Mouse (Mus musculus) heart, adult 11 months (tissue): ENCODE results near the gene Tex44.

Experiments
- DNase-seq: peaks from one replicate; pipeline ENCODE4 v3.0.0; 2022

The Tex44 gene

DNA sequence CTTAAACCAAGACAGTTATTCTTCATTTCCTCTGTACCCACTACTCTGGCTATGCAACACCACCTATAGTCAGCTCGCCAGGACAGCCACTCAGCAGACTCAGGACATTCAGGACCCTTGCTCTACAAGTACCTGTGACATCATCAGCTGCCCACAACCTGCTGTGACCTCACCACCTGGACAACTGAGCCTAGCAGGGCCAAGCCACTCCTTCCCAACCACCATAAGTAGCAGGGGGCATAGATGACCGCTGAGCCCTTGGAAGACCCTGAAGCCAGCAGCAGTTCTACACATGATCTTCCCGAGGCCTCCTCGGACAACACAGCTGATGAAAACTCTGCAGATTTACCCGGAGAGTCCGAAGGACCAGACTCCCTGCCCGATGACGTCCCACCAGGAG, at the start of gene Tex44, which contains the start of gene Nmur1:
Gene Tex44, plus strand, starts transcription at position 202 of the 400 bp plus-strand sequence.
Gene Nmur1, minus strand, starts transcription at position 101 of the 400 bp plus-strand sequence.
- no peak for DNase-seq

DNA sequence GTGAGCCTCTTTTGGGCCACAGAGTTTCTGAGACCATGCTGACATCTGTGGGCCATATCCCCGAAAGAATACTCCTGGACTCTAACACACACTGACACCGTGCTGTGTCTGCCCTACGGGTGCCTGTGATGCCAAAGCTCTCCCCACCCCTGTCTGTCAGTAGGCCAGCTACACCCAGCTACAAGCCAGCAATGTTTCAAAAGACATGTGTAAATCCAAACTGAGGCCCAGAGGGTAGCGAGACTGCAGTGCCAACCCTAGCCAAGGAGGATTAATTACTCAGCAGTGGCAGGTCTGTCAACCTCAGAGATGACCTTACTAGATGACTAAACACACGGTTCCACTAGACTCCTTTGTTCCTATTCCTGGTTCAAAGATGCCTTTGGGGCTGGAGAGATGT, 49.8 kb upstream of the Tex44 start:
- DNase-seq = peak; percentile 75

DNA sequence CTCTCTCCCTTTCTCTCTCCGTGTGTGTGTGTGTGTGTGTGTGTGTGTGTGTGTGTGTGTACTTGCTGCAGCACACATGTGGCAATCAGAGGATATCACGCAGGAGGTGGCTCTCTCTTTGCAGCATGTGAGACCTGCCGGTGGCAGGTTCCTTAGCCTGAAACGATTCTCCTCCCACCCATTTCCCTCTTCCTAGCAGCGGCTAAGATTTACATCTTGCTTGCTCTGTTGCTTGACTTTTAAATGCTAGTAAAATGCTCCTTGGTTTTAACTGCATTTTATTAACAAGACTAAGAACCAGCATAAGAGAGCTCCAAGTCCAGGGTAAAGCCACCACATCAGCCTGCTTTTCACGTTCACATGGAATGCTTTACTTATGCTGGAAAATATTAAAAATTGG, 47.5 kb upstream of the Tex44 start:
- DNase-seq = no peak

DNA sequence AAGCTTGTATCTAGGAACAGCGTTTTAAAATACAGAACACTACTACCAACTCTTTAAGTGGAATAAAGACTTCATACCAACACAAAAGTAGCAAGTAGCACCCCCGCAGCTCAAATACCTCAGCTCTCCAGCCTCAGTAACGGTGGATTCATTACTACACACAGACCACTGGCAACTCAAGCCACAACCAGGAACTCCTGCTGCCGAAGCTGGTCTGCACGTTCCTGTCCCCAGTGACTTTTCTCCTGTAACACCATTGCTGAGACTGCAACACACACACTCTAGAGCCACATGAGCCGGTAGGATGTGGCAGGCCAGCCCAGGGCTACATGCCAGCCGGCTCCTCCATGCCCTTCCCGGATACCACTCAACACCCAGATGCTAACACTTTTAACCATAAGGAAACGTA, 47.0 kb upstream of the Tex44 start:
- DNase-seq = peak; percentile 94

DNA sequence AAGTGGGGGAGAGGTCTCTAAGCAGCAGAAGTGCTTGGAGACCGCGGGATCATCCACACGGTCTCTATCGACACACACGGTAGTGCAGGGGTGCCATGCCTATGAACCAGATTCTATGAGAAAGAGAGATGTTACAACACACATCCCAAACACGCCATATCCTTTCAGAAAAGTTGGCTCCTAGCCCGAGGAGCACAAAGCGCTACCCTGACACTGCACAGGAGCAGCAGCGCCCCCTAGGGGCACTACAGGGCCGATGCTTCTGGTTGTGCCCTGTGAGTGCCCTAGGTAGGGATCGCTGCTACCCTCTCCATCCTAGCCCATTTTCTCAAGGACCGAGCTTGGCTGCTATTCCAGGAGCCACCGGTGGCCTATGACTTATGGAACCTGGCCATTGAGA, 45.1 kb upstream of the Tex44 start:
- DNase-seq = peak; percentile 94

DNA sequence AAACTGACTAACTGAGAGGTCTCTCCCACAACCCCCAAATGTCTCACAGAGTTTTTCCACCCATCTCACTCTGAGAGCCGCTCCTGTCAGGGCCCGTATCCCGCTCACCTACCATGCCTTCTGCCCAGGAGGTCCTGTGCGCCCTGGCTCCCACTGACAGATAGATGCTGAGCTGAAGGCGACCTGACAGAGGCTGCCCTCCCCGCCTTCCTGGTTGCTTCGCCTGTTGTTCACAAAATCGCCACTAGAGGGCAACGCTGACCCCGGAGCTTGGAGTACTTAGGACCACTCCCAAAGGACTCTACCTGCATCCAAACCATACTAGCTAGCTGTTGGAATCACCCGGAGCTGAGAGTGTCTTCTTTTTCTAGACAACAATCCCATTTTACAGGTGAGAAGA, 36.9 kb upstream of the Tex44 start:
- DNase-seq = peak; percentile 93

DNA sequence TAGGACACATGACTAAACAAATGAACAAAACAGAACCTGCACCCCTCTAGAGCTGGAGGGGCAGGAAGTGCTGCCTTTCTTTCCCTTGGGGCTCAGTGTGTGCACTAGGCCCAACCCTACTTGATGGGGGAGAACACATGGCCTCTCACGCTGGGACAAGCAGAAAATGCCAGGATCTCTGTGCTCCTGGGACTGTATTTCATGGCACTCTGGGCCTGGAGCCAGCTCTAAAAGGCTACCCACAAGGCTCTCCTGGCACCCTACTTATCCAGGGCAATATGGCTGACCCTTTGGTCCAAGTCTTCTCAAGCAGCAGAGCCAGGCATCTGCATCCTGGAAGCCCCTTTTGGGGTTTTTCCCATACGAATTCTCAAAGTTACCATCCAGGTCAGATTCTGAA, 34.7 kb upstream of the Tex44 start:
- DNase-seq = no peak

DNA sequence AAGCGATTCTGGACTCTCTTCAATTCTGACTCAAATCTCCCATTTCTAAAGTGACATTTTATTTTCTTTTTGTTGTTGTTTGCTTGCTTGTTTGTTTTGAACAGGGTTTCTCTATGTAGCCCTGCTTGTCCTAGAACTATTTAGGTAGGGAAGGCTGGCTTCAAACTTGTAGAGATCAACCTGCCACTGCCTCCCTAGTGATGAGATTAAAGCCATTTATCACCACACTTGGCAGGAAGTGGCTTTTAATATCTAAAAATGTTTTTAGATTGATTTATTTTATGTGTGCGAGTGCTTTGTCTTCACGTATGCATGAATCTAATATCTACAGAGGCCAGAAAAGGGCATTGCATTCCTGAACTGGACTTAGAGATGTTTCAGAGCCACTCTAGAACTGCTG, 32.9 kb upstream of the Tex44 start:
- no peak for DNase-seq

DNA sequence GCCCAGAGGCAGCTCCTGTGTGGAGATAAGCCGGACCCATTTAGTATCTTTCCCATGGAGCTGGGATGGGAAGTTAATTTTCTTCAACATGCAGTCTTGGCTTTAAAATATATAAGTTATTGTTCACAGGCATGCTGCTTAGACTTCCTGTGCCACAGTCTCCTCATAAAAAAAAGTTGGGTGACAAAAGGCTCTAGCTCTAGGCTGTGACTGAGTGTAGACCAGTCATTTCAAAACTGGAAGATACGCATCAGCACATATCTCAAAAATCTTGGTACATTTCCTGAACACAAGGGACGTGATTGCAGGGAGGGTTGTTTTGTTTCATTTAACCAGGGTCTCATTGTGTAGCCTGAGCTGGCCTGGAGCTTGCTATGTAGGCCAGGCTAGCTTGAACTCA, 31.9 kb upstream of the Tex44 start:
- DNase-seq = no peak

DNA sequence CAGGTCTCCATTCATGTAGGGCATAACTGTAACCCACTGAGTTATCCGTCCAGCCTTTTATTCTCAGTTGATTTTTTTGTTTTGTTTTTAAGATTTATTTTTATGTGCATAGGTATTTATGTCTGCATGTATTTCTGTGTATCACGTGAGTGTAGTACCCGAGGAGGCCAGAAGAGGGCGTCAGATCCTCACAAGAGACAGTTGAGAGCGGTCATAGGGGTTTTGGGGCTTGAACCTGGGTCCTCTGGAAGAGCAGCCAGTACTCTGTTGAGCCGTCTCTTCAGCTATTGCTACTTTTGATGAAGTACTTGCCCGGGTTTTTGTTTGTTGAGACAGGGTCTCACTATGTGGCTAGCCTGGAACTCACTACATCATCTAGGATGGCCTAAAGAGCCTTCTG, 30.2 kb upstream of the Tex44 start:
- peak; percentile 64 for DNase-seq

DNA sequence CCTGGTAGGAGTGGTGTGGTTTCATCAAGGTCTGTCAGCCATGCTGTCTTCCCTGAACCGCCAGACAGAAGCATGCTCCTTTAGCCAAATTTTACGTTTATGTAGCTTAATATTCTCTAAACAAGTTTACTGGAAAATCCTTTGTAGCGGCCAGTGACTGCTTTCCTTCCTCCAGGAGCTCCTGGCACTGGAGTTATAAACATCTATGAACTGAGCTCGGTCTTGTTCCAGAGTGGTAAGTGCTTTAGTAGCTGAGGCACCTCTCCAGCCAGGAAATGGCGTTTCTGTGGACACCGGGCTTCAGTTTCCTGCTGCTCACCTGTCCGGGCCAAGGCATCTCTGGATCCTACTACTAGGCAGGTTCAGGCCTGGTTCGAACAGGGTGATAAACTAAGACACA, 28.5 kb upstream of the Tex44 start:
- no peak for DNase-seq

DNA sequence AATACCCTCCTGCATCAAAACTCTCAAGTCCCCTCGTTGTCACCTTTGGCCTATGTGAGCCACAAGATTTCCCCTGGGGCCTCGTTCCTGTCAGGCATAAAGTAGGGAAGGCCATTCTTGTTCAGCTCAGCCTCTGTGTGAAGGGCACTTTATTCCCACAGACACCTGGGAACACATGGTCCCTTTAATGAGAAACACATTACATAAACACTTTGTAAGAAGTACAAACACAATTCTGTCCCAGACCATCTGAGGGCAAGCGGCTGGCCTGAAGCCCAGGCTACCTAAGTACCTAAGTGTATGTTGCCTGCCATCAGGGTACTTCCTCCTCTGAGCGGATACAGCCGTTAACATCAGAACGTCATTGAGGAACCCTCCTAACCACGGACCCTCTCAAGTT, 27.9 kb upstream of the Tex44 start:
- peak; percentile 83 for DNase-seq

DNA sequence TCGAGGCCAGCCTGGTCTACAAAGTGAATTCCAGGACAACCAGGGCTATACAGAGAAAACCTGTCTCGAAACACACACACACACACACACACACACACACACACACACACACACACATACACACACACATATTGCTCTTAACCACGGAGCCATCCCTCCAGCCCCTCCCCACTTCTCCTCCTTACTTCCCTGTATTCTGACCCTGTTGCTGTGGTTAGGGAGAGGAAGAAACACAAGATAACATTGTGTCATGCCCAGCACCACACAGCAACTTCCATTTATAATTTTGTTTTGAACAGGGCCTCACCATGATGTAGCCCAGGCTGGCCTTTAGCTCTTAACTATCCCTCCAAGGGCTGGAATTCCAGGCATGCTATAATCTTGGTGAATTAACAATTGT, 26.8 kb upstream of the Tex44 start:
- no peak for DNase-seq

DNA sequence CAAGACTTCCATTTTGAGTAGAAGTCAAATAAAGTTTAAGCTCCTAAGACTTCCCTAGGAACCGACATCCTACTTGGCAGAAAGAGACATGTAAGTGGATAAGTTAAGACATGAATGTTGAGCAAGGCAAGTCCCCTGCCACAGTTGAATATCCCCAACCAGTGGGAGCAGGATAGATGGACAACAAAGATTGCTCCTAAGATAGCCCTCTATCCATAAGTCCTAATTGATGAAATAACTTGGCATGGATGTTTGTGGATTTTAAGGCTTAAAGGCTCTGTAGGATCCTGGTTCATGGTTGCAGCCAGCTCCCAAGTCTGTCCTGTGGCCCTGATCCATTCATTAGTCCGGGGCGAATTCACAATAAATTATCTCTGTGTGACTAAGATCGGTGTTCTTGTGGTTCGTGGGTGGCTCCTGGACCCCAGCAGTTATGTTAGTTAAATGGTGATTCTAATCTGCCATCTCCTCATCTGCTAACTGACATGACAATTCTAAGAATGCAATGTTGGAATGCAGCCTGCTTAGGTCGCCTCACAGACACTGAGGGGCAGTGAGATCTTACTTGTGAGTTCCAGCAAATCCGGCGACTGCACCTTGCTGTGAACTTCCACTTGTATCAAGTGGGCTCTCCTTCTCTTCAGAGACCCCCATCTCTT, 25.9 kb upstream of the Tex44 start:
- no peak for DNase-seq

DNA sequence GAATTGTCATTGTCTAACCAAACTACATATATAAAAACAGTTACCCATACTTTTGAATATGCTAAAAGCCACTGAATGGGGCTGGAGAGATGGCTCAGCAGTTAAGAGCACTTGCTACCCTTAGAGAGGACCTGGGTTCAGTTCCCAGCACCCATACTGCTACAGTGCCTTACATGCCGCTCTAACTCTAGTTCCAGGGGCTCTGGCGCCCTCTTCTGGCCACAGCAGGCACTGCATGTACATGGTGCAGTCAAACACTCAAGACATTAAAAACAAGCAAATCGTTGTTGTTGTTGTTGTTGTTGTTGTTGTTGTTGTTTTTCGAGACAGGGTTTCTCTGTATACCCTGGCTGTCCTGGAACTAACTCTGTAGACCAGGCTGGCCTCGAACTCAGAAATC, 21.3 kb upstream of the Tex44 start:
- DNase-seq = no peak

DNA sequence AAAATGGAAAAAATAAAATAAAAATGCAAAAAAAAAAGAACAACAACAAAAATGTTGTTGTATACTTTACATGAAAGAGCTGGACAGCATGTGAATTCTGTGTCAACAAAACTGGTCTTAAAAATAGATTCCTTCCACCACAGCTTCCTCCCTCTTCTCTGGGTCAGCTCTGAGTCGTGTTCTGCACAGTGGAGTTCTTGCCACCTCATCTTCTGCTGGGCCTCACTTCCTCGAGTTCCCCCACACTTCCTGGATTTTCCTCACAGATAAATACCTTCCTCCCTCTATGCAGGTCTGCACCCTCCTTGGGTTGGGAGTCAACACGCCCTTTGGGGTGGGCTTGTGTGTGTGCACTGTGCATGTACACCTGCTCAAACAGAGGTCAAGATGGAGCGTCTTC, 19.8 kb upstream of the Tex44 start:
- DNase-seq = peak; percentile 95

DNA sequence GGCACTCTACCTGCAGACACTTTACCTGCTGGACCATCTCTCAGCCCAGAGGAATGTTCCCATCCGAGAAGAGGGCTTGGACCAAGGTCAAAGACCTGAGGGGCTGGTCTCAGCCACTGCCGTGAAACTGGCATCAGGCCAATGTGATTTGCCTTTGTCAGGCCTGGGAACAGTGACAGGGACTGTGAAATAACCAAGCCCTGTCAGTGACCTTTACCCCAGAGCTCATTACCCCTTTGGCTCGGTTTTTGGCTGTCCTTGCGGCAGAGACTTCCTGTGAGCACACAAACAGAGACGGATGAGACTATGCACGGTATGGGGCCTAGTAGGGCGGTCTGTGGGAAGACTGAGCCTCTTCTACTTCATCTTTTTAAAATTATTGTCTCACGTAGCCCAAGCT, 19.2 kb upstream of the Tex44 start:
- peak; percentile 96 for DNase-seq

DNA sequence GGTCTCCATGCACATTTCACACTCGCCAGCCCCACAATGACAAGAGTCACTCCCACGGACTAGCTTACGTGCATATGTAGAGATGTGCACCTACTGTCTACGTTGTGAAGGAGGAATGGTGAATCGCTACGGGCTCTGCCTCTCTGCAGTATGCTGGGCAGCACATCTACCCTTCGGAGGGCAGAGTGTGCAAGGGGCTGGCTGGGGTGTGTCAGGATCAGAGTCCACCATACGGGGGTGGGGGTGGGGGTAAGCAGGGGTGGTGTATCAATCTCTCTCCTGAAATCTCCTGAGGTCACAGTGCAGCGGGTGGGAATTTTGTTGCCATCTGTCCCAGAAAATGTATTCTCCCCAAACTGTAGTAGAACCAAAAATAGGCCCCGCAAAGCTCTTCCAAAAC, 17.6 kb upstream of the Tex44 start:
- DNase-seq = no peak

DNA sequence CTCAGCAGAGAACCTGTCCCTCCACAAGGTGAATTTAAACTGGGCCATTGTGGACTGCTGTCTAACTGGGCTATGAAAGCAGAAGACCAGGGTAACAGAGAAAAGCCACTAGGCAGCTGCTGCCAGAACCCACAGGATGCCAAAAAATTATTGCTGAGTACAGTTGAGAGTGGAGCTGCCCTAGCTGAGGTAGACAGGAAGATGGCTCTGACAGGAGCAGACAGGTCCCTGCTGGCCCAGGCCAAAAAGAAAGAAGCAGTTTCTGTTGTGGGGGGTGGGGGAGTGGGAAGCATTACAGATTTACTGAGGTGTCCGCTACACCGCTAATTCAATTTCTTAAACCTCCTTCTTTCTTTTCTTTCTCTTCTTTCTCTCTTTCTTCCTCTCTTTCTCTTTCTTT, 16.7 kb upstream of the Tex44 start:
- peak; percentile 74 for DNase-seq

DNA sequence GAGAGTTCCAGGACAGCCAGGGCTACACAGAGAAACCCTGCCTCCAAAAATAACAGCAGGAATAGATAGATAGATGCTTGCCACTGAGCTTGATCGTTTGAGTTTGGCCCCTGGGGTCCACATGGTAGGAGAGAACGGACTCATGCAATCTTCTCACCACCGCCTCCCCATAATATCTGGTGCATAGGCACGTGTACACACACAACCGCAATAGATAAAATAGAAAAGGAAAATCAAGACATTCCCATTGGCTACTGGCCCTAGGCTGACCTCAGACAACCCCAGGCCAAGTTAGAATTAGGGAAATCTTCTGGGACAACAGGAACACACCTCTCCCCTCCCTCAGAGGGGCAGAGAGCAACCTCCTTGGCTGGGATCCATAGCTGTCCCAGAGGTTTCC, 11.4 kb upstream of the Tex44 start:
- peak; percentile 61 for DNase-seq

DNA sequence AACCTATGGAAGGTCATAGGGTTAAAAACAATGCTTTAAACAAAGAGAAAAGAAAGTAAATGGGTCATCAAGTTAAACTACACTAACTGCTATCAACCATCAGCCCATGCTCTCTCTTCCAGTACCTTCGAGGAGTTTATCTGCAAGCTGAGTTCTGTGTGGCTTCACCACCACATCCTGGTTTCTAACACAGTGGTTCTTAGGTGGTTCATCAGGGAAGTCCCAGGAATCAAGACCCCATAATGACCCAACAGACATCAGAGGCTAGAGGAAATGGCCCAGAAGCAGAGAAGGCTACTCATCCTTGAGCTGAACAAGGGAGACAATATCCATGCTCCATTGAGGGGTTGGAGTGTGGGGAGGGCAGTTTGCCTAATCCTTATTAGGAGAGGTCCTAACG, 11.0 kb upstream of the Tex44 start:
- peak; percentile 67 for DNase-seq

DNA sequence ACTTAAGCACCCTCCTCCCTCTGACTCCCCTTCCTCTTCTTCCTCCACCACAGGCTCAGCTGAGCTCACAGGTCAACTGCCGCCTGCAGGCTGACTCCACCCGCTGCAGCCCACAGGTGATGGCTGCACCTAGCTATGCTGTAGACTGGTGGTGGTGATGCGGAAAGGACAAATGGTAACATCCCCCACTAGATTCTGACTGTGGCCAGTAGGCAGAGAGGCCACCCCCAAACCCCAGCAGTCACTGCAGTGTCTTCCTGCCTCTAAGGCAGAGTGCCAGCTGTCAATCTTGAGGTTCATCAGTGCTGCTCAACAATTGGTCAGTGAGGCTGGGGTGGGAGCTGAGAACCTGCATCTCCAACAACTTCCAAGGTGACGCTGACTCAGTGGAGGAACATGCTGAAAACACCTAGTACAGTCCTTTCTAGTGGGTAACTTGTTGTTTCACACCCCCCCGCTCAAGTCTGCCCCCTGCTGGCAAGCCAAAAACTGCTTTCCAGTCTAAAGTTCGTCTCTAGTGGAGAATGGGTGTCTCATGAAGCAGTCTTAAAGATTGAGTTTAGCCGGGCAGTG, 10.4 kb upstream of the Tex44 start:
- peak; percentile 93 for DNase-seq

DNA sequence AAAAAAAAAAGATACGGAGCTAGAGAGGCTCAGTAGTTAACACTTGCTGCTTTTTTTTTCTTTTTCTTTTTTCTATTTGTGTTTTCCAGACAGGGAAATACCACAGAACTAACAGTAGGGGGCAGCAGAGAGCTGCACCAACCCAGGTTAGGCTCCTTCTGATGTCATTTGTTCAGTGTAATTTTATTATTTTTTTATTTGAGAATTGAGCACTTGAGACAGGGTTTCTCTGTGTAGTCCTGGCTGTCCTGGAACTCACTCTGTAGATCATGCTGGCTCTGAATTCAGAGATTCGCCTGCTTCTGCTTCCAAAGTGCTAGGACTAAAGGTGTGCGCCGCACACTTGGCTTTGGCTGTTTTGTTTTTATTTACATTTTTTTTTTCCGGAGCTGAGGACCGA, 9.8 kb upstream of the Tex44 start:
- no peak for DNase-seq

DNA sequence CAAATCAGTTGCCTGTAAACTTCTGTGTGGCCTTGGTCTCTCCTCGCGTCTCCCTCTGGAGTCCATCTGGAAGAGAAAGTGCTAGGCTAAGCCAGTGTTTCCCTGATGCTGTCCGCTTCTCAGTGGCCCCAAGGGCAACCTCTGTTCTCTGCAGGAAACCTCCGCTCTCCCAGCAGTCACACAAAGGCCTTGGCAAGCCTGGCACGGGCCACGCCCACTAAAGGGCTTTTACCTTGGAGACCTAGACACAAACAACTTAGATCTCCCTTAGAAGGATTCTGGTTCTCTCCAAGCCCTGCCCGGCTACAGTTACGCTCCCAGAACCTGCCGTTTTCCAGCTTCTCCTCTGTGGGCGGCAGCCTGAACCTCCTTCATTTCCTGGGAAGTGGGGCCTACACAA, 5.1 kb upstream of the Tex44 start:
- no peak for DNase-seq

DNA sequence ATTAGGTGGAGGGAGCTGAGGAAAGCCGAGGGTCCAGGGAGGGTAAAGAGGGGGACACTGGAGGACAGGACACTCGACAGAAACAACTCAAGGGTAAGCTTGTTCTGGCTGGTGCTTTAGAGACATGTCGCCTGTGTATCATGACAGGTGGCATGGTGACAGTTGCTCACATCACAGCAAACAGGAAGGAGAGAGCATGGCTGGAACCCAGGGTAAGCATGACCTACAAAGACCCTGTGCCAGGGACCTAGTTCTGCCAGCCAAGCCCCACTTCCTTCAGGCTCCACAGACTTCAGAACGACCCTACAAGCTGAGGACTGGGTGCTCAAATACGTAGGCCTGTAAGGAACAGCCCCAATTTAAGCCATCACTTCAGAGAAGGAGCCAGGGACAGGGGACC, 2.2 kb upstream of the Tex44 start:
- DNase-seq = peak; percentile 57
